Comparison of ENCODE assay signal across 10 mouse cellular contexts in genomic region chr11:116522886-116523698, GRCm38 (mm10). TPM values are rescaled to one million over a fixed set of nuclear protein-coding genes. Genes with fewer than 3 reads are reported as not detected.
DNase-seq lines count a peak whose midpoint lies in the region; ATAC-seq lines count a peak whose summit lies in the region.
"Had no signal": no experiment of that assay in that cellular context is flagged by ENCODE, and none has a peak within 500 bp of the region (broad histone marks: within the 10 kb centered on the region; RNA-seq: fewer than 3 reads in every experiment).

No protein-coding gene starts in this region.

- ATAC-seq in hindbrain, embryonic 16.5 days, result no peak
- ATAC-seq in hindbrain, embryonic 11.5 days (ENCODE audit: low FRiP score), result no peak
- ATAC-seq in lung, embryonic 15.5 days (ENCODE audit: borderline replicate concordance, extremely low read depth, low FRiP score, low TSS enrichment), result no peak

- no peak overlapping the region for H3K4me2 ChIP-seq in hindbrain, embryonic 16.5 days (ENCODE audit: low read length)
- no peak overlapping the region for H3K4me2 ChIP-seq in hindbrain, embryonic 11.5 days (replicated peaks; ENCODE audit: low read depth, low read length)
- no peak overlapping the region for H3K4me2 ChIP-seq in lung, embryonic 15.5 days

- H3K27me3 ChIP-seq in hindbrain, embryonic 16.5 days (replicated peaks; ENCODE audit: control insufficient read depth, insufficient read depth, low read length), result no peaks in the 10 kb centered on the region
- H3K27me3 ChIP-seq in hindbrain, embryonic 11.5 days (ENCODE audit: control insufficient read depth, insufficient read depth, low read length), result no peaks in the 10 kb centered on the region
- H3K27me3 ChIP-seq in heart, embryonic 10.5 days (ENCODE audit: insufficient read depth, poor library complexity, severe bottlenecking), result peaks cover 15% of the 10 kb centered on the region
- H3K27me3 ChIP-seq in lung, embryonic 15.5 days, result no peaks in the 10 kb centered on the region

- H3K27ac ChIP-seq in hindbrain, embryonic 16.5 days (ENCODE audit: low read depth, low read length), result peak overlapping the region; percentile 59; the same call in 1 of the 2 replicates
- H3K27ac ChIP-seq in hindbrain, embryonic 11.5 days (ENCODE audit: low read depth, low read length), result no peak overlapping the region
- peak overlapping the region; percentile 84 for H3K27ac ChIP-seq in heart, embryonic 10.5 days
- H3K27ac ChIP-seq in lung, embryonic 15.5 days, result peak overlapping the region; percentile 34
- H3K27ac ChIP-seq: liver, embryonic 14.5 days had no signal

- H3K9me3 ChIP-seq in hindbrain, embryonic 16.5 days (ENCODE audit: control insufficient read depth, low read length), result no peaks in the 10 kb centered on the region
- no peaks in the 10 kb centered on the region for H3K9me3 ChIP-seq in hindbrain, embryonic 11.5 days (ENCODE audit: control insufficient read depth, low read length)
- H3K9me3 ChIP-seq in heart, embryonic 10.5 days, result no peaks in the 10 kb centered on the region
- H3K9me3 ChIP-seq in lung, embryonic 15.5 days, result no peaks in the 10 kb centered on the region

- H3K9ac ChIP-seq in hindbrain, embryonic 16.5 days (ENCODE audit: low read depth, low read length), result no peak overlapping the region
- H3K9ac ChIP-seq in hindbrain, embryonic 11.5 days (ENCODE audit: low read depth, low read length), result no peak overlapping the region
- no peak overlapping the region for H3K9ac ChIP-seq in lung, embryonic 15.5 days
- H3K9ac ChIP-seq: liver, embryonic 14.5 days had no signal

- no peak overlapping the region for H3K4me3 ChIP-seq in hindbrain, embryonic 16.5 days (ENCODE audit: low read length)
- H3K4me3 ChIP-seq in hindbrain, embryonic 11.5 days (ENCODE audit: low read depth, low read length), result no peak overlapping the region
- H3K4me3 ChIP-seq in heart, embryonic 10.5 days, result no peak overlapping the region
- H3K4me3 ChIP-seq in lung, embryonic 15.5 days, result no peak overlapping the region

- WGBS in hindbrain, embryonic 16.5 days, result 49% methylated on average over 16 of the region's 16 CpGs
- whole genome bisulfite sequencing in hindbrain, embryonic 11.5 days, result 62% methylated on average over 16 of the region's 16 CpGs
- 48% methylated on average over 16 of the region's 16 CpGs for WGBS in heart, embryonic 10.5 days
- 43% methylated on average over 16 of the region's 16 CpGs for WGBS in lung, embryonic 15.5 days

- DNase-seq in hindbrain, embryonic 11.5 days (ENCODE audit: low spot score), result no peak
- DNase-seq in adrenal gland, postnatal 10 days, result peak; percentile 48
- DNase-seq in heart, embryonic 10.5 days (ENCODE audit: low spot score), result no peak
- no peak for DNase-seq in urinary bladder, postnatal 10 days (ENCODE audit: low spot score)
- DNase-seq in thymus, postnatal 14 days, result no peak
- DNase-seq in layer of hippocampus, postnatal 14 days (ENCODE audit: low spot score in 2 of 2), result no peak
- DNase-seq: cerebellum, adult 8-10 months had no signal

- H3K4me1 ChIP-seq in hindbrain, embryonic 16.5 days (ENCODE audit: control insufficient read depth, insufficient read depth, low read depth, low read length), result peaks cover 6% of the 10 kb centered on the region
- no peaks in the 10 kb centered on the region; the same call in 1 of the 2 replicates for H3K4me1 ChIP-seq in hindbrain, embryonic 11.5 days (replicated peaks; ENCODE audit: control insufficient read depth, insufficient read depth, low read length)
- H3K4me1 ChIP-seq in heart, embryonic 10.5 days, result peaks cover 34% of the 10 kb centered on the region
- H3K4me1 ChIP-seq in lung, embryonic 15.5 days, result peaks cover 23% of the 10 kb centered on the region

- H3K36me3 ChIP-seq in hindbrain, embryonic 16.5 days (ENCODE audit: control insufficient read depth, insufficient read depth, low read length), result no peaks in the 10 kb centered on the region
- H3K36me3 ChIP-seq in hindbrain, embryonic 11.5 days (ENCODE audit: control insufficient read depth, insufficient read depth, low read length), result no peaks in the 10 kb centered on the region
- H3K36me3 ChIP-seq in heart, embryonic 10.5 days, result no peaks in the 10 kb centered on the region
- H3K36me3 ChIP-seq in lung, embryonic 15.5 days, result no peaks in the 10 kb centered on the region

RNA-seq across cellular contexts. Expression of gene Sphk1, which starts 7.6 kb away (rescaled TPM):
- polyA plus RNA-seq in hindbrain, embryonic 16.5 days (2015; fragmentation: Nextera tagmentation; extraction: Ambion mirVana), result 10.7 and 13.9 TPM in 2 replicates
- polyA plus RNA-seq in hindbrain, embryonic 11.5 days (2014; fragmentation: Nextera tagmentation; extraction: Ambion mirVana), result 8.1 and 10.0 TPM in 2 replicates
- total RNA-seq in adrenal gland, postnatal 10 days (2021), result 1 to 10 TPM; 3.0 to 5.1 TPM
- 2.3 and 2.7 TPM in 2 replicates for polyA plus RNA-seq in heart, embryonic 10.5 days (2016; fragmentation: Nextera tagmentation; extraction: Ambion mirVana)
- polyA plus RNA-seq in lung, embryonic 15.5 days (2015; fragmentation: Nextera tagmentation; extraction: Ambion mirVana), result 6.2 and 6.9 TPM in 2 replicates
- total RNA-seq in layer of hippocampus, postnatal 14 days (2021), result 1 to 10 TPM; 2.2 TPM

RNA-seq across cellular contexts. Expression of gene Prpsap1, which starts 29.1 kb away (rescaled TPM):
- 181 and 190 TPM in 2 replicates for polyA plus RNA-seq in hindbrain, embryonic 16.5 days (2015; fragmentation: Nextera tagmentation; extraction: Ambion mirVana)
- 164 and 169 TPM in 2 replicates for polyA plus RNA-seq in hindbrain, embryonic 11.5 days (2014; fragmentation: Nextera tagmentation; extraction: Ambion mirVana)
- total RNA-seq in adrenal gland, postnatal 10 days (2021), result 10 to 100 TPM; 68.0 to 80.1 TPM
- 120 and 142 TPM in 2 replicates for polyA plus RNA-seq in heart, embryonic 10.5 days (2016; fragmentation: Nextera tagmentation; extraction: Ambion mirVana)
- 180 and 187 TPM in 2 replicates for polyA plus RNA-seq in lung, embryonic 15.5 days (2015; fragmentation: Nextera tagmentation; extraction: Ambion mirVana)
- 10 to 100 TPM; 86.1 to 90.6 TPM for total RNA-seq in layer of hippocampus, postnatal 14 days (2021)

RNA-seq across cellular contexts. Expression of gene Qrich2, which starts 57.1 kb away (rescaled TPM):
- 0.38 and 0.40 TPM in 2 replicates for polyA plus RNA-seq in hindbrain, embryonic 16.5 days (2015; fragmentation: Nextera tagmentation; extraction: Ambion mirVana)
- polyA plus RNA-seq in hindbrain, embryonic 11.5 days (2014; fragmentation: Nextera tagmentation; extraction: Ambion mirVana), result 0.17 TPM in 1 of 2 replicates, not detected in the other
- total RNA-seq in adrenal gland, postnatal 10 days (2021), result not detected
- polyA plus RNA-seq in heart, embryonic 10.5 days (2016; fragmentation: Nextera tagmentation; extraction: Ambion mirVana), result 0.30 TPM in 1 of 2 replicates, not detected in the other
- 0.08 TPM in 1 of 2 replicates, not detected in the other for polyA plus RNA-seq in lung, embryonic 15.5 days (2015; fragmentation: Nextera tagmentation; extraction: Ambion mirVana)
- under 1 TPM in 1 of 2 experiments, not detected in 1; 0.07 TPM for total RNA-seq in layer of hippocampus, postnatal 14 days (2021)

RNA-seq across cellular contexts. Expression of gene Ube2o, which starts 58.2 kb away (rescaled TPM):
- 16.4 and 16.6 TPM in 2 replicates for polyA plus RNA-seq in hindbrain, embryonic 16.5 days (2015; fragmentation: Nextera tagmentation; extraction: Ambion mirVana)
- 17.5 and 18.8 TPM in 2 replicates for polyA plus RNA-seq in hindbrain, embryonic 11.5 days (2014; fragmentation: Nextera tagmentation; extraction: Ambion mirVana)
- 10 to 100 TPM; 20.8 to 29.8 TPM for total RNA-seq in adrenal gland, postnatal 10 days (2021)
- 8.5 and 10.3 TPM in 2 replicates for polyA plus RNA-seq in heart, embryonic 10.5 days (2016; fragmentation: Nextera tagmentation; extraction: Ambion mirVana)
- polyA plus RNA-seq in lung, embryonic 15.5 days (2015; fragmentation: Nextera tagmentation; extraction: Ambion mirVana), result 12.6 and 14.8 TPM in 2 replicates
- total RNA-seq in layer of hippocampus, postnatal 14 days (2021), result 100 to 1,000 TPM; 104 to 108 TPM
